Mouse (Mus musculus): ENCODE data around the gene Trim7.

DNA sequence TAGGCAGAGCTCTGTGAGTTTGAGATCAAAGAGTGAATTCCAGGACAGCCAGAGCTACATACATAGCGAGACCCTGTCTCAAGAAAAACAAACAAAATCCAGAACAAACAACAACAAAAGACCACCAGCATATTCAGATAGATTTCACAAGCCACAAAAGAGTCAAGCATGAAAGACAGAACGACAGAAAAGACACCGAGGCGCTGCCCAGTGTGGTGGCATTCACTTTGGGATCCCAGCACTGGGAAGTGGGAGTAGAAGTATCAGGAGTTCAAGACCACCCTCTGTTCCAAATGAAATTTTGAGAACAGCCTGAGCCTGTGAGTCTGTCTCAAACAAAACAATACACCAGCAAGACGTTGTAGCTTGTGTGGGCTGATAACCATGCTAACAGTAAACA lies 20.9 kb downstream of the Trim7 start:
- TF ChIP-seq POLR2A (IDR thresholded peaks at IDR 0.05; ENCODE audit: control insufficient read depth, extremely low read depth, insufficient read depth, low read length, poor library complexity), result no peak
- TF ChIP-seq CTCF (IDR thresholded peaks at IDR 0.05; ENCODE audit: borderline replicate concordance, control insufficient read depth, extremely low read depth, insufficient read depth, low read length, poor library complexity), result no peak

All from thymus, adult 2 months (tissue).